Mouse (Mus musculus) retina, postnatal 1 day (tissue): ENCODE data around the gene Prpf31.

Source experiments
- DNase-seq: peaks from one replicate; pipeline ENCODE4 v3.0.0-alpha.2; 2012

Gene Prpf31

GRCm38 (mm10) chr7:3630478-3630815 is 662 bp downstream of the Prpf31 start:
- DNase-seq: no peak

DNA sequence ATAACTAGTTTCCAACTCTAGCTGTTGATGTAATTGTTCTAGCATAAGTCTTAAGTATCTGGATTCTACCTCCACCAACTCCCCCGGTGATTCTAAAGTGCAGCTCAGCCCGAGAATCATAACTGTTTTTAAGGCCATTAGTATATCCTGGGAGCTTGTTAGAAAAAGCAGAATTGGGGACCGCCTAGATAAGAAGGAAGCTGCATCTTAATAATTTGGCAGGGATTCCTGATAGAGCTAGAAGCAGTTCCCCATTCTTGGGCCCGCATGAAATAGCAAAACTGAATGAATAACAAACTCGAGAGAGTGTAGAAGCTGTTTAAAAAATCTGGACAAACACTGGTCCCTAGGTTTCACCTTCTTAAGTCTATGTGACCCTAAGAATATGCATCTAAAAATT is 13.6 kb downstream of the Prpf31 start:
- DNase-seq: no peak

GRCm38 (mm10) chr7:3643843-3644242 is 14.1 kb downstream of the Prpf31 start:
- DNase-seq: no peak

DNA sequence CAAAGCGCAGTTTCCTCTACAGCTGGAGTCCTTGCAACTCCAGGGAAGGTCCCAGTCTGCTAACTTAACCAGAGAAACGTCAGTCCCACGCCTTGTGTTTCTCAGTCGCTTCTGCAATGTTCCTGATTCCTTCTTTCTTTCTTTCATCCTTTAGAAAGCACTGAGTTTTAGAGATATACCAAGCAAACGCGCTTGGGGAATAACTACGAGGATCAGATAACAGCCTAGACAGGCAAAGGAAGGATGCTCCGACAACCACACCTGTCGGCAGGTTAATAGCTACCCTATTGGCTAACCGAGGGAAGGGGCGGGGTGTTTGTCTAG is 14.5 kb downstream of the Prpf31 start:
- DNase-seq: no peak

DNA sequence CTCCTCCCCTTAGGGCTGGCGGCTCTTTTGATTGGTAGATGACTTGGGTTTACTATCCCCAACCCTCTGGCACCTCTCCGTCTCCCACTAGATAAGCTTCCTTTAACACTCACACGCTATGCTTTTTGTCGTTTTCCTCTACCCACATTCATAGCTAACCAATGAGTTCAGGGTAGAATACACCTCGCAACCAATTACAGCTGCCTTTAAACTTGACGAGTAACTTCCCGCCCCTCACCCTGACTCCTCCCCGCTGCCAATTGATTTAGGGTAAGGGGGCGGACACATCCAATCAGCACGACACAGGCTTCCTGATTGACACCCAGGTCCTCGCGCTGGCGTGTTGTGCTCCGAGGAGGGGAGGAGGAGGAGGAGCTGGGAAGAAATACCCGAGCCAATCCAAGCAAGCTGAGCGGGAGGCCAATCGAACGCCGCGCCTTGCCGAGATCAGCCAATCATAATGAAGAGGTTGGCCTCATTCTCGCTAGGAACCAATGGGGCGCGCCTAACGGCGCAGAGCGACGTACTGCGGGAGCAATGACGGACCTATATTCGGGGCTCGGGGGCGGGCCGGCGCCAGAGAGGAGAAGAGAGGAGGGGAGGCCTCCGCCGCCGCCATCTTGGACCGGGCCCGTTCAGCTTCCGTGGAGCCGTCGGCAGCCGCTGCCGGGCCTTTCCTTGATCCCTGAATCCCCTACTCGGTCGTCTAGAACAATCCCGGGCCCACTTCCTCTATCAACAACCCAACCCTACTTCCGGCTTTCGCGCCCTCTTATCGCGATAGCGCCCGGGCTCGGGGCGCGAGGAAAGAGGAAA is 15.1 kb downstream of the Prpf31 start, which contains the start of gene Cnot3:
Gene Cnot3, plus strand, starts transcription at position 597 of the 816 bp plus-strand sequence.
- peak; percentile 100 for DNase-seq

DNA sequence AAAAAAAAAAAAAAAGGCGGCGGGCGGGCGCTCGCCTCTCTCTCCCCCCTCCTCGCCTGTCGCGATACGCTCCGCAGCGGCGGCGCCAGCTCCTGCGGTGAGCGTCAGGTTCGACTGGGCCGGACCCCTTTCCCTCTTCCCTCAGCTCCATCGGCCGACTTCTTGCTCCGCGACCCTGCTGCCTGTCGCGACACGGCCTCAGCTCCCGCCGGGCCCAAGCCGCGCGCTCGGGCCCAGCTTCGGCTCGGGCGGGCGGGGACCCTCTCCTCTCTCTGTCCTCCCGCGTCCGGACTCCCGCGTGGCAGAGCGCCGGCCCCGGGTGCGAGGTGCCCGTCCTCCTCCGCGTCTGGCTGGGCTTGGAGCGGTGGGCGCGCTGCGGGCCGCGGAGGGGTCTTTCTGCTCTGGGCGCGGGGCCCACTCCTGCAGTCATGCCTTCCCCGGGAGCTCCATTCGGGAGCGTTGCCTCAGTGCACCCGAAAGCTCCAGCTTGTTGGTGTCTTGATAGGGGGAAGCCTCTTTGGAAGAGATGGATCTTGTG is 15.8 kb downstream of the Prpf31 start:
- no peak for DNase-seq

DNA sequence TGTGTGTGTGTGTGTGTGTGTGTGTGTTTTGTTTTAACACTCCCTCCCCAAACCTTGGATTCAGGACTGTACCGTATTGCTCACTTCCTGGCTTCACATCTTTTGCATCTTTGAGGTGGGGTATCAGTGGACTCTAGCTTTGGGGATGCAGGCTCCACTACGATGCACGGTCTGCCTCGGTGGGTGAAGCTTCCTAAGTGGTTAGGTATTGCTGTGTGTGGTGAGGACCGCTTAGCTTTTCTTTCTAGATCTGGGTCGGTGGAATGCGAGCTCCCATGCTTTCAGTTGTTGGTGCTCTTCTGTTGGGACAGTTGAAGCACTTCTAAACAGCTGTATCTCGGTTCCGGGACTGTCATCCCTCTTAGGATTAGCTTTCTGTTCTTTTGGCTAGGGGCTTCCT is 16.4 kb downstream of the Prpf31 start:
- no peak for DNase-seq

DNA sequence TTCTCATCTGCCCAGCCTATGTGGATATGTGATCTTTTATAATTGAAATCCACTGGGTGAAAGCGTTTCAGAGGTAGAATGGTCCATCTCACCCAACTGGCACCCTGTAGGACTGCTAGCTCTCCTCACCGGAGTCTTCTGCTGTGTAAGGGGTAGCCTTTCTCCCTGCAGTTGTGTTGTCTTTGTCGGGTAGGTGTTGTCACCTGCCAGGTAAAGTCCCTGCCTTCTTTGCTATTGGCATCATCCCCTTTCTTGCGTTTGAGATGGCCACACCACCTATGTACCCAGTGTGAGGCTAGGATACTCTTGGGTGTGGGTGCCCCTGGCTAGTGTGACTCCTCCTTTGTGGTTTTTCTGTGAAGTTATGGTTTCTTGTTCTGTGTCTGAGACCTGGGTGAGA is 16.9 kb downstream of the Prpf31 start:
- no peak for DNase-seq

DNA sequence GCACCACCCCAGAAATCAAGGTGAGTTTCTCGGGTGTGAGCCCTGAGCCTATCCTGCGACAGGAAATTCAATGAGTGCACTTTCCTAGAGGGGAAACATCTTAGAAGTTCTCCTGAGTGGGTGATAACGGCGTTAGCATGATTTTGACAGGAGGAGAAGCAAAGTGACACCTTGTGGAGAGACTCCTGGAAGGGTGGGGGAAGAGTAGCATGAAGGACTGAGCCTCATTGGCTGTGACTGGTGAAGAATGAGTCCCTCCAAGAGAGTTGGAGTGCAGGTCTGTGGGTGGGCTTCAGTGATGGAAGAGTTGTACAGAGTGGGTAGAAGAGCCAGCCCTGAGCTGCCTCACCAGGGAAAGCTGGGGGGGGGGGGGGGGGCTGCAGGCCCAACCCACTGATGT is 27.2 kb downstream of the Prpf31 start:
- no peak for DNase-seq

- no peak for DNase-seq
These were observed 28.8 kb downstream of the Prpf31 start for GRCm38 (mm10) chr7:3658578-3658977.

DNA sequence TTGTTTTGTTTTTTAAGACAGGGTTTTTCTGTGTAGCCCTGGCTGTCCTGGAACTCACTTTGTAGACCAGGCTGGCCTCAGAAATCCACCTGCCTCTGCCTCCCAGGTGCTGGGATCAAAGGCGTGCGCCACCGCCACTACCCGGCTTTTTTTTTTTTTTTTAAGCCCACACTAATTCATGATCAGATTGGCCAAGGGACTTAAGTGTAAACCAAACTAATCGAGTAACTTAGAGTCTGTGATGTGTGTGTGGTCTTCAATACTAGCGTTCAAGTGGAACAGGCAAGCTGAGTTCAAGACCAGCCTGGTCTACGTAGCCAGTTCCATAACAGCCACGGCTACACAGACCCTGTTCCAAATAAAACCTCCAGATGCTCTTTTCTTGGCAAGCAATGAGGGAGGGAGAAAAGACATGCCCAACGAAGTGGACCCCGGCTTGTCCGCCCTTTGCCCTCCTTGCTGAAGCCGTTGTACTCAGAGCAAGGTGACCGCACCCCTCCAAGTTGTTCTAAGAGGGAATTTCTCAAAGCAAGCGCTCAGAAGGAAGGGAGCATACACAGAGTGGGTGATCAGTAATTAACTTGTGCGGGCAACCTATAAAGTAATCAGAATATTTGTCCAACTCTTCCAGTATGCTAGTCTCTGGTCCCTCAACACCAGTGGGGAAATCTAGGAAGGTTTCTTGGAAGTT is 34.9 kb downstream of the Prpf31 start:
- no peak for DNase-seq

DNA sequence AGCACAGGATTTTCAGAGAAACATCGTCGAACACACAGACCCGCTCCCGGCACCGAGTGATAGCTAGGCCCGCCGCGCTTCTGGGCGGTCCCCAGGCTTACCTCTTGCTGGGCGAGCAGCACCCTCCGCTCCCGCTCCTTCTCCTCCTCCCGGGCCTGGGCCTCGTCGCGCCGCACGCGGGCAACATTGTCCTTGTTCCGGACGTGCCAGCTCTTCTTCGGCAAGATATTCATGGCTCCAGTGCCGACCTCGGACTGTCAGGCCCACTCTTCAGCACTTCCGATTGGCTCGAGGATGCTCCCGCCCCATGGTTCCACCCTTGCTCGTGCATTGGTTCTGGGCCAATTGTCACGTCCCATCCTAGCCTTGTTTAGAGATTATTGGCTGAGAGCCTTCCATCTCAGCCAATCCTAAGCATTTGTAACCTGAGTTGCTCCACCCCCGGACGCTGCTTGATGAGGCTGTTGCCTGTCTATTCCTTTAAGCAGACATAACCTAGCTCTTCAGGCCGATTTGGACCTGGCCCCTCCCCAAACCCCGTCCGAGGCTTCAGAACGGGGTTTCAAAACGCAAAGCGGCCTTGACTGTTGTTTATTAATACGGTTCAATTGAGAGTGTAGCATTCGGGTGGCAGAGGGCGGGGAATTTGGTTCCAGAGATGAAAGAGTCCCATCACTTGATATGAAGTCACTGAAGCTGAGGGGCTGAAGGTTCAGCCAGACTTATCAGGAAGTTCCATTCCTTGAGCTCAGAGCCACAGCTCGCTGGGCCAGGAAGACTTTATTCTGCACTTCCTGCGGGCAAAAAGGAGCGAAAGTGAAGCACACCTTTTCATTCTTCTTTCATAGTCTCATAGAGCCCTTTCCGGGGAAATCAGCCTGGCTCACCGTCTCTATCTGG is 35.7 kb downstream of the Prpf31 start, which contains the start of gene Leng1:
Gene Leng1, minus strand, starts transcription at position 626 of the 900 bp plus-strand sequence.
- DNase-seq: peak; percentile 99

GRCm38 (mm10) chr7:3666921-3667391 is 37.2 kb downstream of the Prpf31 start:
- peak; percentile 5 for DNase-seq

GRCm38 (mm10) chr7:3674507-3675227 is 44.9 kb downstream of the Prpf31 start:
- DNase-seq: peak; percentile 88

- no peak for DNase-seq
These were observed 45.4 kb downstream of the Prpf31 start for GRCm38 (mm10) chr7:3675228-3675548.

DNA sequence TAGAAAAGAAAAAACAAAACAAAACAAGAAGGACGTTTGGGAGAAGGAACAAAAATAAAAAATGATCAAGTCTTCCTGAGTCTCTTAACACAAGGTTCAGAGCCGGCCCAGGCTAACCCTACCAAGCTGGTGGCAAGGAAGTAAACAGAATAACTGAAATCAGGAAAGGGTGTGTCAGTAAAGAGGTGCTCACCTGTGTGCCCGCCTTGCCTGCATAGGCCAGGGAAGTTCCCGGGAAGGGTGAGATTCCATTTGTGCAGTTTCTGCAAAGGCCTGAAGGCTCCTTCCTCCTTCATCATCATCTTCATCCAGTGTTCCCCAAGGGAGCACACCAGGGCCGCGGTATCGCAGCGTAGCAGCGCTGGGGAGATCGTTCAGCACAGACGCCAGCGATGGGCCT is 46.6 kb downstream of the Prpf31 start:
- no peak for DNase-seq

- DNase-seq: no peak
These were observed 47.6 kb downstream of the Prpf31 start, which contains the start of gene Tmc4 for GRCm38 (mm10) chr7:3677342-3677741. Tmc4 (minus strand) TSS chr7:3677553.

GRCm38 (mm10) chr7:3683908-3684550 is 54.2 kb downstream of the Prpf31 start:
- DNase-seq: no peak

DNA sequence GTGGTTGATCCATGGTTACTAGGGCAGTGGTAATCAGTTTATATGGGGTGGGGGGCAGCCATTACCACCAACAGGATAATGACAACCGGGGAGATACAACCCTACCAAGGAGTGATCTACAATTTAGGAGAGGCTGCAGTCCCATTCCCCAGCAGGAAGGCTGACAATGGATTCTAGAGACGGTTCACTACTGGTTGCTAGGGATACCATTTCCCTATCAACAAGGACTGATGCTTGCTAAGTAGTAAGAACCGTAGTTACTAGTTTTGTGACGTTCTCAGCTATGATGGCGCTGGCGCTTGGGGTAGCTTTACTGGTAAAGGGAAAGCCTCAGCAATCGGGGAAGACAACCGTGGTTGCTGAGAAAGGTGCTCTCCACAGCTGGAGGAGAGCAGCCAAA is 54.9 kb downstream of the Prpf31 start:
- DNase-seq: no peak

- DNase-seq: no peak
These were observed 55.8 kb downstream of the Prpf31 start for GRCm38 (mm10) chr7:3685400-3686187.

DNA sequence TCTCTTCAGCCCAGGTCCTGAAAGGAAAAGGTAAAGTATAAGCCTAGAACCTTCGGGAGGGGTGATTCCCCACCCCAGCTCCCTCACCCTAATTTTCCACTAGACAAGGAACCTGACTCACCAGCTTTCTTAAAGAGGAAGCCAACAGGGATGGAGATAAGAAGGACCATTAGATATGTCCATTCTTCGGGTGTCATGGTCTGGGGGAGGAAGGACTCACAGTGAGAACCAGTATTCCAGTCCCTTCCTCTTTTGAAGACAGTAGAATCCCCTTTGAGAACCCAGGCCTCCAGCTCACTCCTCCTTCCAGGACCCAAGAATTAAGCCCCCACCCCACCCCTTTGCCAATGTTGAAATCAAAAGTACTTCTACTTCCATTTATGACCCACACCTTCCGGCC is 62.1 kb downstream of the Prpf31 start:
- no peak for DNase-seq
